Mouse (Mus musculus) lung, embryonic 15.5 days (tissue): ENCODE measurements at regions not wholly inside any gene's neighbourhood (a gene's known extent, or its start where the extent isn't known, plus 50 kb on each side); places are given as distances from the start of the nearest gene placed in this dataset.

Source experiments
- ATAC-seq: fragments of 200-750 bp; cut with Nextera tagmentation; 2 replicates; pipeline ENCODE4 v1.8.0; 2017; ENCODE audit warnings: moderate number of reproducible peaks, borderline replicate concordance; ENCODE audit not compliant: low FRiP score, low TSS enrichment; ENCODE audit errors: extremely low read depth
- H3K27ac ChIP-seq: fragments of 300-500 bp; sonication (generic); 2 replicates; pipeline ENCODE4 v1.5.1; 2015; ENCODE audit warnings: moderate library complexity, mild to moderate bottlenecking, inconsistent platforms
- H3K27me3 ChIP-seq: fragments of 300-500 bp; sonication (generic); 2 replicates; pipeline ENCODE4 v1.6.1; 2015; ENCODE audit warnings: inconsistent platforms
- H3K36me3 ChIP-seq: fragments of 300-500 bp; sonication (generic); 2 replicates; pipeline ENCODE4 v1.6.1; 2015; ENCODE audit warnings: inconsistent platforms
- H3K4me1 ChIP-seq: fragments of 300-500 bp; sonication (generic); 2 replicates; pipeline ENCODE4 v1.6.1; 2015; ENCODE audit warnings: inconsistent platforms
- H3K4me2 ChIP-seq: fragments of 300-500 bp; sonication (generic); 2 replicates; pipeline ENCODE4 v1.6.1; 2015; ENCODE audit warnings: inconsistent platforms, mild to moderate bottlenecking, moderate library complexity
- H3K4me3 ChIP-seq: fragments of 300-500 bp; sonication (generic); 2 replicates; pipeline ENCODE4 v1.5.1; 2015; ENCODE audit warnings: mild to moderate bottlenecking, inconsistent platforms
- H3K9ac ChIP-seq: fragments of 300-500 bp; sonication (generic); 2 replicates; pipeline ENCODE4 v1.6.1; 2015; ENCODE audit warnings: inconsistent platforms
- H3K9me3 ChIP-seq: fragments of 300-500 bp; sonication (generic); 2 replicates; pipeline ENCODE4 v1.6.1; 2016; ENCODE audit warnings: inconsistent platforms
- WGBS: fragments of 180-500 bp; shearing (Covaris S2); methylation state at CpG from one replicate; pipeline ENCODE4 v1.1.7; 2015; 5-methylcytosine and 5-hydroxymethylcytosine counted together

DNA sequence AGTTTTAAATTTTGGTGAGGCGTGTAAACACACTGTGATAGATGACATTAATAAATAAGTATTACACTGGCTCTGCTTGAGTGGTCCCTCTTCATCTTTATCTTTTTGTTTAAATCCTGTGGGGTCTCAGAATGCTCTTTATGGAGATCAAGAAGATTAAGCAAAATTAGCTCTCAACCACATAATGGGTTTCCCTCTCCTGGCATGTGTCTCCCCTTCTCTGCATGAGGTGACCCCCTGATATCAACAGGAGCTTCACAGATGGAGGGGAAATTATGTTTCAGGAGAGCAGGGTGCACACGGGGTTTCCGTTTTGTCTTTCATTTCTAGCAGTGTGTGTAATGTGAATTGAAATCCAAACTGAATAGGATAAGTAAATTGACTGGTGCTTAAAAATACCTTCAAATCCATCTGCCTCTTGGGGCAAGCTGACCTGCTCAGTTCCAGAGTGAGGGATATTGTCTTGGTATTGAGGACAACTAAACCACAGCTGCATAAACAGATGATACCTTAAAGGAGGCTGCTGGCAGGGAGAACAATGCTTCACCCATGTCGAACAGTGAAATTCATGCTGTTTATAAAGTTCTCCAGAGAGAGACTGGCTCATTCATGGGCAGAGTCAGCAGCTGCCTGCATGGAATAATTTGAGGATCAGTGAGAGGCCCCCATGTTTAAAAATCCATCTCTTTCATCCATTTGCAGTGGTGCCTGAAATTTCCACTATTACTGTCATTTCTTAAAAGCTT lies 518.3 kb upstream of the Nr2f1 start:
- H3K4me1 ChIP-seq, result no peaks in the 10 kb centered on the region
- 59% methylated on average over 4 of the region's 4 CpGs for WGBS
- ATAC-seq, result no peak
- H3K9ac ChIP-seq, result no peak overlapping the region
- H3K27ac ChIP-seq, result no peak overlapping the region
- no peaks in the 10 kb centered on the region for H3K27me3 ChIP-seq
- no peaks in the 10 kb centered on the region for H3K9me3 ChIP-seq
- no peaks in the 10 kb centered on the region for H3K36me3 ChIP-seq
- no peak overlapping the region for H3K4me2 ChIP-seq
- no peak overlapping the region for H3K4me3 ChIP-seq

DNA sequence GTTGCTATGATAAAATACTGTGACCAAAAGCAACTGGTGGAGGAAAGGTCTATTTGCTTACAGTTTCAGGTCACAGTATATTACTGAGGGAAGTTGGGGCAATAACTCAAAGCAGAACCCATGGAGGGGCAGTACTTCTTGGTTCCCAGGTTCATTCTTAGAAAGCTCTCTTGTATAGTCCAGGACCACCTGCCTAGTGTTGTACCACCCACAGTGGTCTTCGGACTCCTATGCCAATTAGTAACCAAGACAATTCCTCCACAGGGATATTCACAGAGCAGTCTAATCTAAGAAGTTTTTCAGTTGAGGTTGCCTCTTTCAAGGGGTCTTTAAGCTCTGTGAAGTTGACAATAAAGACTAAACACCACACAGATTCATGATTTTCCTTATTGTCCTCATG lies 517.6 kb upstream of the Nr2f1 start:
- H3K36me3 ChIP-seq, result no peaks in the 10 kb centered on the region
- H3K9me3 ChIP-seq, result no peaks in the 10 kb centered on the region
- H3K27ac ChIP-seq, result no peak overlapping the region
- no peak overlapping the region for H3K4me3 ChIP-seq
- H3K27me3 ChIP-seq, result no peaks in the 10 kb centered on the region
- no peak for ATAC-seq
- WGBS, result 73% methylated on average over 1 of the region's 1 CpGs
- H3K9ac ChIP-seq, result no peak overlapping the region
- no peak overlapping the region for H3K4me2 ChIP-seq
- H3K4me1 ChIP-seq, result no peaks in the 10 kb centered on the region

DNA sequence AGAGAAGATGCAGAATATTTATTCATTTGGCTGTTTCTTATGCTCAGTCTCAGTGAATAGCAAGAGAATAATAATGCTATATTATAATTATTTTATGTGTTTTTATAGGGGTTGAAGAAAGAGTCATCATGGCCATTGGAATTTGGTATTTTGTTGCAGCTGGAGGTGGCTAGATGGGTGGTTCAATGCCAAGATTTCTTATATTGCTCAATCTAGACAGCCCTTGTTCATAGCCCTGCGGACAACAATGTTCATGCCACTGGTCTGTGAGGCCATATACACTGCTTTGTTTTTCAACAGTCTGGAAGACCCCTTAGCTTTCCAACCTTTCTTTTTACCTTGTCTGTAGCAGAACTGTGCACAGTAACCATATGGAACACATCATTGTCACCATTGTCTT lies 505.1 kb upstream of the Nr2f1 start:
- Histone ChIP-seq H3K9ac (no peak overlapping the region), H3K4me2 (no peak overlapping the region), H3K36me3 (no peaks in the 10 kb centered on the region), H3K27me3 (no peaks in the 10 kb centered on the region), H3K27ac (no peak overlapping the region), H3K4me1 (no peaks in the 10 kb centered on the region), H3K4me3 (no peak overlapping the region), H3K9me3 (no peaks in the 10 kb centered on the region)
- no peak for ATAC-seq
- 73% methylated on average over 1 of the region's 1 CpGs for WGBS

DNA sequence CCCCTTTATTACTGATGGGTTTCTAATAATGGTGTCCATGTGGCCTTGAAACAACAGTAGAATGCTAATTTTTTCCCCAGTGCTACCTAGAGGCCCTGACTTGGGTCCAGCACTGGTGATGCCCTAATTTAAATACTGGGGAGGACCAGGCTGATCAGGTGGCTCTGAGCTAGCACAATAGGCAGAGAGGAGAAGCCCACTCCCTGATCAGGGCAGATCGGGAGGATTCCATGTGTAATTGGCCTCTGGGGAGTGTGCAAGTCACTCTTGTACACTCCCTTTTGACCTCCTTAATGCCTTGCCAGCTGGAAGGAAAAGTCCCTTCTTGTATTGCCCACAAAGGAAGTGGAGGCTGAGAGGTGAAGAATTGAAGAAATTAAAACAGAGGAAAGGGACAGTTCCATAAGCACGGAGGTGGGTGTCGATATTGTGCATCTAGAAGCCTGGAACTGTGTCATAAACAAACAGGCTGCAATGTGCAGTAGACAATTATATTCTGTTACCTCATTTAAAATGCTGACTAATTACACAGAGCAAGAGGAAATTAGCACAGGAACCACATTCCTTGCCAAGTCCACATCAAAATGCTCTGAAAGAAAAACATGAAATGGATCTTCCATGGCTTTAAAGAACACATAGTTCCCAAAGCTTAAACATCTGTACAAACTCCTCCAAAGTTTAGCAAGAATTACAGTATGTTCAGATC lies 498.4 kb upstream of the Nr2f1 start:
- 0 out of 2 replicates have a peak, but pooled peaks cover 4% of the 10 kb centered on the region for H3K4me1 ChIP-seq
- H3K9me3 ChIP-seq, result no peaks in the 10 kb centered on the region
- no peak overlapping the region for H3K9ac ChIP-seq
- no peak overlapping the region for H3K4me3 ChIP-seq
- no peak overlapping the region for H3K27ac ChIP-seq
- H3K4me2 ChIP-seq, result no peak overlapping the region
- no peak for ATAC-seq
- WGBS, result 48% methylated on average over 3 of the region's 3 CpGs
- no peaks in the 10 kb centered on the region for H3K36me3 ChIP-seq
- no peaks in the 10 kb centered on the region for H3K27me3 ChIP-seq

DNA sequence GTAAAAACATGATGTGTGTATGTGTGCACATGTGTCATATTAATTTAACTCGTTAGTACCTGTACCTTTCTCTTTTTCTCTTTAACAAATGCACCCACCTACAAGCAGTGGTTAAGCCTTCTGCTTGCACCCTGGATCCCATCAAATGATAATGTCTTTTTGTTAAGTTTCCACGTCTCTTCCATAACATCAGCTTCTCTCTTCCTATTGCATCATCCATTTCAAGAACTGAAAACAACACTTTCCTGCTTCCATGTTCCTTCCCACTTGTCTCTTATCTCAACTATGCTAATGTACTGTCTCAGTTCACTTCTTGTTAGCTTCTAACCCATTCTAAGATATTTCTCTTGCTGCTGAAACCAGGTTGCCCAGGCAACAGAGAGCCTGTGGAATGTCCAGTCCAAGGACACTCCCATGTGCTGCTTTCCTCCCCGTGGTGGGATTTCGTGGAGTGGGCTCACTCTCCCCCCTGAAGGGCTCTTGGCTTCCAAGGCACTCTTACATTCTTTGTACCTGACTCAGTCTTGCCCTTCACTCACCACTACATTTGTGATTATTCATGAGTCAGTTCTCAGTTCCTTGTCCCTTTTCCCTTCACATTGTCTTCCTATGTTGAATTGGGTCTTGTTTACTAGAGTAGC lies 479.8 kb upstream of the Nr2f1 start:
- Histone ChIP-seq H3K4me1 (no peaks in the 10 kb centered on the region), H3K36me3 (no peaks in the 10 kb centered on the region), H3K27ac (no peak overlapping the region), H3K4me3 (no peak overlapping the region), H3K9me3 (no peaks in the 10 kb centered on the region), H3K9ac (no peak overlapping the region), H3K4me2 (no peak overlapping the region), H3K27me3 (no peaks in the 10 kb centered on the region)
- peak; percentile 94 for ATAC-seq
- 27% methylated on average over 4 of the region's 4 CpGs for WGBS

DNA sequence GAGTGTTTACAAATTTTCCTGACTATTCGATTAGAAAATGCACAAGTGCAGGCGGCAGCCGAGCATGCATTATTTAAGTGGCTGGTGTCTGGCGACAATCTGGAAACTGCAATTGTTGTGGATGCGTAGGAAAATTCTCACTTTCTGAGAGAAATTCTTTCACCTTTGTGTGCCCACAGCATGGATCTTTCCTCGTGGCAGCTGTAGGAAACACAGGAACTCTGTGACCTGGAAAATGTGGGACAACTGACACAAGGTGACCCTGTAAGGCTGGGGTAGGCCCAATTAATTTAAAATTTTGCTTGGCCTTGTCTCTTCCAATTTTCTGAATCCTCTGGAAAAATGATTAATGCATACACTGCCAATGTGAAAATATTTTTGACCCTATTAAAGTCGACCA lies 478.7 kb upstream of the Nr2f1 start:
- Histone ChIP-seq H3K36me3 (no peaks in the 10 kb centered on the region), H3K4me3 (no peak overlapping the region), H3K27ac (no peak overlapping the region), H3K4me2 (no peak overlapping the region), H3K9me3 (no peaks in the 10 kb centered on the region), H3K9ac (no peak overlapping the region), H3K27me3 (no peaks in the 10 kb centered on the region), H3K4me1 (no peaks in the 10 kb centered on the region)
- 58% methylated on average over 7 of the region's 7 CpGs for WGBS
- ATAC-seq, result no peak

DNA sequence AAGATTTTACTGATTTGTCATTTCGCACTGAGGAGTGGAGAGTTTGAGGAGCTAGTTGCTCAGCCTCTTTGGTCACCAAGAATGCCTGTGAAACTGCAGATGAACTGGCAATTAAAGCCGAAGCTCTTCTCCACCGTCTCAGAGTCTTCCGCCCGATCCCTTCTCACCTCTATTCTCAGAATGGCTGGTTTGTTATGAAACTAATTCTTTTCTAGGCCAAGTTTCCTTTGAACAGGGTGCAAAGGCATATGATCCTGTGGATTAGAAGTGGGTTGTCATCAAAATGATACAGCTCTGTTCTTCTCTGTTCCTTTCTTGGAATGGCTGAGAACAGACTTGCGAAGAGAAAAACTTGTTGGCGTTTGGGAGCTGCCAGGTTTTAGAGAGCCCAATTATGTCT lies 458.7 kb upstream of the Nr2f1 start:
- no peak overlapping the region for H3K4me2 ChIP-seq
- H3K27ac ChIP-seq, result no peak overlapping the region
- no peak overlapping the region for H3K4me3 ChIP-seq
- H3K9ac ChIP-seq, result no peak overlapping the region
- WGBS, result 75% methylated on average over 7 of the region's 7 CpGs
- H3K36me3 ChIP-seq, result no peaks in the 10 kb centered on the region
- ATAC-seq, result no peak
- H3K9me3 ChIP-seq, result no peaks in the 10 kb centered on the region
- H3K4me1 ChIP-seq, result no peaks in the 10 kb centered on the region
- H3K27me3 ChIP-seq, result no peaks in the 10 kb centered on the region

DNA sequence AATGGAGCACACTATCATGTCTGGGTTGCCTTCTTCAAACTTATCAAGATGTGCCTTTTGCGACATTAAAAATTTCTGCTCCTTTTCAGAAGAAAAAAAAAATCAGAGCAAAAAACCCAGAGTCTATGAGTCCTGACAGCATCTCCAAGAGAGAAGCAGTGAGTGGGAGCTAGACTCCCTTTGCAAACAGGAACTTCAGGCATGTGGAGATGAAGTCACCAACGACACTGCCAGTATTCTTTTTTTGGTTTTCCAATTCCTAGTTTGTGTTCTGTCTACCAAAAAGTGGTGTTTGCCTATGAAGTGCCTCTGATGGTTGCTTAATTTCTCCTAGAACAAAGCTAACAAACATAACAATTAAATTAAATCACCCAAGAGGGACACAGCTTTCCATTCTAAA lies 457.2 kb upstream of the Nr2f1 start:
- Histone ChIP-seq H3K27ac (no peak overlapping the region), H3K4me3 (no peak overlapping the region), H3K9me3 (no peaks in the 10 kb centered on the region), H3K27me3 (no peaks in the 10 kb centered on the region), H3K4me2 (no peak overlapping the region), H3K9ac (no peak overlapping the region), H3K4me1 (no peaks in the 10 kb centered on the region), H3K36me3 (no peaks in the 10 kb centered on the region)
- ATAC-seq, result no peak
- 76% methylated on average over 2 of the region's 2 CpGs for WGBS

DNA sequence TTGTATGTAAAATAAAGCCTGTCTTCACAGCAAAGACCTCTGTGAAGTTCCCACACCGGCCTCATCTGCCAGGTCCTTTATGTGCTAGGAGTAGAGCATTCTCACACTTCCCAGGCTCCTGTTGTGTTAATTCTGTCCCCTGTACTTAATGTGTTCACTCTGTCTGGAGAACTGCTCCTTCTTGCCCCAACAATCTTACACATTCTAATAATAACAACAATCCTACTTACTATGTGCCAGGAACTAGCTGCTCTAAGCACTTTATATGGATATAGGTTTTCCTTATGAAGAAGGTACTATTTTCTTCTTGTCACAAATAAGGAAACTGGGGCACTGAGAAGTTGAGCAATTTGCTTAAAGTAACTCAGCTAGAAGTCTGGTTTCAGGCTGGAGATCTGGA lies 456.6 kb upstream of the Nr2f1 start:
- Histone ChIP-seq H3K9ac (no peak overlapping the region), H3K36me3 (no peaks in the 10 kb centered on the region), H3K4me2 (no peak overlapping the region), H3K4me3 (no peak overlapping the region), H3K27me3 (no peaks in the 10 kb centered on the region), H3K9me3 (no peaks in the 10 kb centered on the region), H3K4me1 (no peaks in the 10 kb centered on the region), H3K27ac (no peak overlapping the region)
- no peak for ATAC-seq
- WGBS, result 80% methylated on average over 1 of the region's 1 CpGs

DNA sequence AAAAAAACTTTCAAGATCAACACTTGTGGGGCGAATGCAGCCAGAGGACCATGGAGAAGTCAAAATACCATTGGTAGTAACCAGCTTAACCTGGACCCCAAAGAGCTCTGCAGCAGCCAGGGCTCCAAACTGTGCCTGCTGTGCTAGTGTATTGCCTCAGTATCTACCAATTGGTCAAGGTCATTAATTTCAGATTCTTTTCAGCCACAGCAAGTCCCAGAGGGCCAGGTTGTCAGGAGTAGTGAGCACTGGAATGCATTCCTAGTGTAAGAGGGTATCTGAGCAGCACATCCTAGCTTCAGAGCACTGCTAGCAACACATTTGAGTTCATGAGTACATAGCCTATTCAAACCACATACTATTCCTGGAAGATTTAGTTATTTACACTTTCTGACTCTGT lies 451.3 kb upstream of the Nr2f1 start:
- H3K9me3 ChIP-seq, result no peaks in the 10 kb centered on the region
- no peaks in the 10 kb centered on the region for H3K27me3 ChIP-seq
- no peak overlapping the region for H3K4me3 ChIP-seq
- H3K36me3 ChIP-seq, result no peaks in the 10 kb centered on the region
- H3K27ac ChIP-seq, result no peak overlapping the region
- no peak for ATAC-seq
- H3K9ac ChIP-seq, result no peak overlapping the region
- no peaks in the 10 kb centered on the region for H3K4me1 ChIP-seq
- WGBS, result 71% methylated on average over 1 of the region's 1 CpGs
- H3K4me2 ChIP-seq, result no peak overlapping the region

DNA sequence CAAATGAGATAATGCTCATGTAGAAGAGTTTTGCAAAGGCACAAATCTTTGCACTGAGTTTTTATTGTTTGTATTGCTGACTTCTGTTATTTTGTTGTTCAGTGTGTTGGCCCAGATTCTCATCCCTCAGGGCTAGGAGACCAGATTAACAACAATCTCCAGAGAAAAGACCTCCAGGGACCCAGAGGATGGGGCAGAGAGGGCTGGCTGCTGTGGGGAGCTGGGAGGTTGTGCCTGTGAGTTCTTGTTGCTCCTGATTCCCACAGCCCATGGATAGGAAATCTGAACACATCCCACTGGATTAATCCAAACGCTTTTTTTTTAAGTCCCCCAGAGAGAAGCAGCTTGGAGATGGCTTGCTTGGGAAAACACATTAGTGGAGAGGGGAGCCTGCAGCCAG lies 445.0 kb upstream of the Nr2f1 start:
- WGBS, result 7% methylated on average over 1 of the region's 1 CpGs
- Histone ChIP-seq H3K4me1 (0 out of 2 replicates have a peak, but pooled peaks cover 2% of the 10 kb centered on the region), H3K9ac (no peak overlapping the region), H3K4me3 (no peak overlapping the region), H3K27me3 (no peaks in the 10 kb centered on the region), H3K36me3 (no peaks in the 10 kb centered on the region), H3K9me3 (no peaks in the 10 kb centered on the region), H3K27ac (no peak overlapping the region), H3K4me2 (no peak overlapping the region)
- no peak for ATAC-seq

DNA sequence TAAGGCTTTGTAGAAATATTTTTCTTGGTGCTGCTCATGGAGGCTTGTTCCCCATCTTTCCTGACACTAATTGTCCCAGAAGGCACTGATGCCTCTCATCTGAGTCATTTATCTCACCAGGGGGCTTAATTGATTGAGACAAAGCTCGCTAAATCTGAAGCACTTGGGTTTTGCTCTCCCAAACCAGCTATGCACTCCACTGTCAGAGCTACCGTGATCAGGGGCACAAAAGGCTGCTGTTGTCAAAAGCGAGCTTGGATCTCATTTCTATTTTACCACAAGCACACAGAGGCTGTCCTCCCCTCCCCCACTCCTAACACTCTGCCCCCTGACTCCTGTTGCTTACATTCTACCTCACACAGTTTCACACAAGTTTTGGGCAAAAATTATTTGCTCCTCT lies 443.5 kb upstream of the Nr2f1 start:
- WGBS, result 17% methylated on average over 3 of the region's 3 CpGs
- no peaks in the 10 kb centered on the region for H3K36me3 ChIP-seq
- H3K27ac ChIP-seq, result no peak overlapping the region
- H3K4me2 ChIP-seq, result no peak overlapping the region
- no peak overlapping the region for H3K4me3 ChIP-seq
- no peaks in the 10 kb centered on the region for H3K27me3 ChIP-seq
- no peaks in the 10 kb centered on the region for H3K9me3 ChIP-seq
- H3K9ac ChIP-seq, result no peak overlapping the region
- 0 out of 2 replicates have a peak, but pooled peaks cover 2% of the 10 kb centered on the region for H3K4me1 ChIP-seq
- ATAC-seq, result no peak
